Mouse (Mus musculus): ENCODE data around the gene Zfp991. TPM values are rescaled to one million over a fixed set of nuclear protein-coding genes. Genes with fewer than 3 reads are reported as not detected.
"Not testable (repeated sequence)": the region's sequence is repeated elsewhere in the genome, so short reads cannot be mapped to it uniquely, and the experiment has no call there.

Gene Zfp991
- polyA plus RNA-seq (2012; ENCODE audit: insufficient read depth, insufficient read length, missing spikeins): 34.3 and 38.5 TPM in 2 replicates

DNA sequence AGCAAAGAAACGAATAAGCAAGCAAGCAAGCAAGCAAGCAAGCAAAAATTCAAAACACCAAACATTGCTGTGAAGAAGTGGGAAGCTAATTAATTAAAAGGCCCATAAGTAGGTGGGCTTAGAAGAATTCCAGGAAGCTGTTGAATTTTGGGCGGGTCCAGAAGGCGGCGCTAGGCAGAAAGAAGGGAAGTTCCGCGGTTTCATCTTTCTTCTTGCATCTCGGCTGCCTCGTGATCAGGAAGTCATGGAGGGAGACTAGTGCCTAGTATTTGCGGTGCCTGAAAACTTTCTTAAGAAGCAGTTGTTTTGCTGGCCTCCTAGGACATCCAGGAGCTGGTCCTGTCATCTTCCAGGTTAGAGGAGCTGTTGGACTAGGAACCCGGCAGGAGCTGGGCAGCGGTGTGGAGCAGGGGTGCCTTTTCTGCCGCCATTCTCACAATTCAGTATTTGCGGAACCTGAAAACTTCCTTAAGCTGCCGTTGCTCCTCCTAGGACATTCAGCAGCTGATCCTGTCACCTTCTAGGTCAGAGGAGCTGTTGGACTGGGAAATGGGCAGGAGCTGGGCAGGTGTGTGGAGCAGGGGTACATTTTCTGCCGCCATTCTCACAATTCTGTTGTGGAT, at the start of gene Zfp991:
Zfp991 (plus strand) TSS at position 202 of the 623 bp plus-strand sequence.
- H3K4me1 ChIP-seq (ENCODE audit: control insufficient read depth, insufficient read depth, low read length); H3K27ac ChIP-seq (ENCODE audit: insufficient read depth, low read depth, low read length): not testable (repeated sequence)
- peak within 1 kb of the TSS; percentile 52 for H3K4me3 ChIP-seq (ENCODE audit: insufficient read depth, low read length)

DNA sequence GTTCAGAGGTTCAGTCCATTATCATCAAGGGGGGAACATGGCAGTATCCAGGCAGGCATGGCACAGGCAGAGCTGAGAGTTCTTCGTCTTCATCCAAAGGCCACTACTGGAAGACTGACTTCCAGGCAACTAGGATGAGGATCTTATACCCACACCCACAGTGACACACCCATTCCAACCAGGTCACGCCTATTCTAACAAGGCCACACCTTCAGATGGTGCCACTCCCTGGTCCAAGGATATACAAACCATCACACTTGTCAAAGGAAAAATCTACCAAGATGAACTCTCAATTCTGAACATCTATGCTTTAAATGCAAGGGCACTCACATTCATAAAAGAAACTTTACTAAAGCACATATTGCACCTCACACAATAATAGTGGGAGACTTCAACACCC, 36.2 kb upstream of the Zfp991 start:
- H3K27ac ChIP-seq (ENCODE audit: insufficient read depth, low read depth, low read length); H3K4me1 ChIP-seq (ENCODE audit: control insufficient read depth, insufficient read depth, low read length); H3K4me3 ChIP-seq (ENCODE audit: insufficient read depth, low read length): not testable (repeated sequence)

DNA sequence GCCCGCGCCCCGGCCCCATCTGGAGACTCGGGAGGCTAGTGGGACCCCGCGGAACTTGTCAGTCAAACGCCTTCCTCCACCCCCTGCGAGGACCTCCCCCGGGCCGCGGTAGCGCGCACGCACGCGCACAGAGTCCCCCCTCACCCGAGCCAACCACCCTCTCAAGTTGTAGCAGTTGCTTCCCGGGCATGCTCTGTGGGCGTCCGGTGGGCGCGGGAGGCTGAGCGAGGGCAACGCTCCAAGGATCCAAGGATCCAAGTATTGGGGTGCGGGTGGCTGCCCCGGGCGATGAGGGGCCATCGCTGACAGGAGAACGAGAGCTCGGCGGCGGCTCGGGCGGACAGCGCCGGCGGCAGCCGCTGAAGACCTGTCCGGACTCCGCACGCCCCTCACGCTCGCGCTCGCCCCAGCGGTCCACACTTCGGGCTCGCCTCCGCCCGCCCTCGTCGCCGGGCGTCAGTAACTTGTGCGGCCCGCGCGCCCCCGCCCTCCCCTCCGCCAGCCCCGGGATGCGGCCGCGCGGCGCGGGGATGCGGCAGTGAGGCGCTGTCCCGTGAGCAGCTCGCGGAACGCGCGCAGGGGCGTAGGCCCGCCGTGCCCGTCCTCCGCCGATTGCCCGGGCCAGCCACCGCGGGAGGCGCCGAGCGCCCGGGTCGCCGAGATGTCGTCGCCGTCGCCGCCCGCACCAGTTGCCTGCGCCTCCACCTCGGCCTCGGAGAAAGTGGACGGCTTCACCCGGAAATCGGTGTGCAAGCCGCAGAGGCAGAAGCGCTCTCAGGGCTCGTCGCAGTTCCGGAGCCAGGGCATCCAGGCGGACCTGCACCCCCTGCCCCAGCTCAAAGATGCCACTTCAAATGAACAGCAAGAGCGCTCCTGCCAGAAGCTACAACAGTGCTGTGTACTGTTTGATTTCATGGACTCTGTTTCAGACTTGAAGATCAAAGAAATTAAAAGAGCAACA, 29.9 kb upstream of the Zfp991 start:
- not testable (repeated sequence) for H3K27ac ChIP-seq (ENCODE audit: insufficient read depth, low read depth, low read length); H3K4me1 ChIP-seq (ENCODE audit: control insufficient read depth, insufficient read depth, low read length)
- H3K4me3 ChIP-seq (ENCODE audit: insufficient read depth, low read length): peak overlapping the region; percentile 31

DNA sequence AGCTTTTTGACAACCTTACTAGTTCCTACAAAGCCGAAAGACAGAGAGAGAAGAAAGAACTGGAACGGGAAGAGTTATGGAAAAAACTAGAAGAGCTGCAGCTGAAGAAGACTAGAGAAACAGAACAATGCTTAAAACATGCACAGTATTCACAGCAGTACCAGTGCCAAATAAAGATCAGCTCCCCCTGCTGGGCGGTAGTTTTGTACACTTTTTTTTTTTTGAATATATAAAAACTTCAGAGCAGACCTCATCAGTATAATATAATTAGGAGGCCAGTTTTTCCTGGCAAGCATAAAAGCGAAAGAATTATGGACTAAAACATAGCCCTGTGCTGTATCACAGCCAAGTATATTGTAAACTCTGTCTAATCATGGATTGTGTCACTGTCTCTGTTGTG, 28.0 kb upstream of the Zfp991 start:
- not testable (repeated sequence) for H3K4me3 ChIP-seq (ENCODE audit: insufficient read depth, low read length); H3K27ac ChIP-seq (ENCODE audit: insufficient read depth, low read depth, low read length); H3K4me1 ChIP-seq (ENCODE audit: control insufficient read depth, insufficient read depth, low read length)

DNA sequence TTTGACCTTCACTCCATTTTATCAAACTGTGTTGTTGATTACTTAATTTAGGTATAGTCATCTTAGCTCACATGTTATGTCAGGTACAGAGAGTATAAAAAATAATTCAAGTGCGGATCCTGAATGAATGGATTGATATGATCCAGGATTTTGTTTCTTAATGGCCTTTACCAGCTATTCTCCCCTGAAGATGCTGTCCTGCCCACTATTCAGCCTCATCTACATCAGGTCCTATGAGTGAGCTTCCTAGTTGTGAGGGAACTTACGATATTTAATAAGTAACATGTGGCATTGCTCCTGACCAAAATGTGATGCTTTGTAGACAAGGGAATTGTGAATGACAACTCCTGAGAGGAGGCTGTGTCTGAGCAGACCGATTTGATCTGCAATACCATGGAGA, 14.0 kb upstream of the Zfp991 start:
- not testable (repeated sequence) for H3K4me1 ChIP-seq (ENCODE audit: control insufficient read depth, insufficient read depth, low read length); H3K4me3 ChIP-seq (ENCODE audit: insufficient read depth, low read length); H3K27ac ChIP-seq (ENCODE audit: insufficient read depth, low read depth, low read length)

DNA sequence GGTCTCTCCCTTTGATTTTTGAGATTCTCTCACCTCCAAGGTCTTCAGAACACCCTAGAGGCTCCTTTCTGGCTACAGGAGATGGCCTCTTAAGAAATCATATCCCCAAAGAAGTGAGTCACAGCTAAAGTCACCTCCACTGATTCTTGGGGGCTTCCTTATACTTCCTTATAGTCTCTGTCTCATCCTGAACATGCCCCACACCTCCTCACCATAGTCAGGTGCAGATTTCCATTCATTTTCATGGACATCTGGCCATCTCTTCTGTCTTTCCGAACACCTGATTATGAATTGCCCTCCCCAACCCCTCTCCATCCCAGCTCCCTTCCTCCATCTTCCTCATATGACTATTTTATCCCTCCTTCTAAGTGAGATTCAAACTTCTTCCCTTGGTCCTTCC, 9.6 kb upstream of the Zfp991 start:
- H3K4me3 ChIP-seq (ENCODE audit: insufficient read depth, low read length); H3K27ac ChIP-seq (ENCODE audit: insufficient read depth, low read depth, low read length); H3K4me1 ChIP-seq (ENCODE audit: control insufficient read depth, insufficient read depth, low read length): not testable (repeated sequence)

DNA sequence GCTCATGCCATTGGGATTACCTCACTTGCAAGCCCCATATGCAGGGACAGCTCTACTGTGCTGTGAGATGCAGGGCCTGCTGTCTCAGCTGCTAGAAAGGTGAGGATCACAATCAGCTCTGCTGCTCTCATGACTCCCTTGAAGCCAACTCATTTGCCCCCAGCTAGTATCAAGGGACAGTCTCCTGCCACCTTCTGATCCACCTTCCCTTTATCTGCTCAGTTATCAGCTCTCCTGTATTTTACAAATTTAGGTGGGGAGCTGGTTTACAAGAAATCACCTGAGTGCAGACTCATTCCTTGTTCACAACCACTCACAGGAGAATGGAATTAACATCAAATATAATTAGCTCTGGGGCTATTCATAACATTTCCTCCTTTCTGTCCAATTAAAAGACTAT, 8.0 kb upstream of the Zfp991 start:
- not testable (repeated sequence) for H3K27ac ChIP-seq (ENCODE audit: insufficient read depth, low read depth, low read length); H3K4me3 ChIP-seq (ENCODE audit: insufficient read depth, low read length); H3K4me1 ChIP-seq (ENCODE audit: control insufficient read depth, insufficient read depth, low read length)

DNA sequence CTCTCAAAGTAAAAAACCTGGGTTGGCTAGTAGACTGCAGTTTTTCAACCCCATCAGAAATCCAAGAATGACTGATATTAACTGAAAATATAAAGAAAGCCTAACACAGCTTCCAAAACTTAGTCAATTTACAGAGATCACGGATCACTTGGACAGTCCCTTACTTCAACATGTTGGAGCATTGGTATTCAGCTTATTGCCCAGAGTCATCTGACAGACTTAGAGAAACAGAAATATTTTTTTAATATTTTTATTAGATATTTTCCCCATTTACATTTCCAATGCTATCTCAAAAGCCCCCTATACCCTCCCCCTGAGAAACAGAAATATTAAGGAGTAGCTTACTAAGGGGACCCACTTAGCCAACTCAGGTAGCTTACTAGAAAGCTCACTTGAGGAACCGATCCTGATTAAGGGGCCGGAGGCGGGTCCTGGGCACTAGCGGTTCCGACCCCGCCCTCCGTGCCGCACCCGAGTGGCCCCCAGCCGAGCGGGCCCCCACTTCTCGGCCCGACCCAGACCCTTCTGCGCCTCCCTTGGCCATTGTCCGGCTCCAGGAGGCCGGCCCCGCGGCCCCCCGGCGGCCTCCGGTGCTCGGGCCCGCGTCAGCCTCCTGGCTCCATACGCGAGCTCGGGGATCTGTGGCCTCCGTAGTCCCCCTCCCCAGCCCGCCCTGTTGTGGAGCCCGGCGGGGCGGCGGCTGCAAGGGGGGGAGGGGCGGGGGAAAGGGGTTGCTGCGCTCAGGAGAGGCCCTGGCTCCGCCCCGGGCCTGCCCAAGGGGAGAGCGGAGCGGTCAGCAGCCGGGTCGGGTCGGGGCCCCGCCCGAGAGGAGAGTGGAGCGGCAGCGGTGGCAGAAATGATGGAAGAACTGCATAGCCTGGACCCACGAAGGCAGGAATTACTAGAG, 7.2 kb upstream of the Zfp991 start:
- H3K4me3 ChIP-seq (ENCODE audit: insufficient read depth, low read length): 0 out of 2 replicates have a peak overlapping the region, but pooled peaks have one; percentile 8
- H3K27ac ChIP-seq (ENCODE audit: insufficient read depth, low read depth, low read length); H3K4me1 ChIP-seq (ENCODE audit: control insufficient read depth, insufficient read depth, low read length): not testable (repeated sequence)

DNA sequence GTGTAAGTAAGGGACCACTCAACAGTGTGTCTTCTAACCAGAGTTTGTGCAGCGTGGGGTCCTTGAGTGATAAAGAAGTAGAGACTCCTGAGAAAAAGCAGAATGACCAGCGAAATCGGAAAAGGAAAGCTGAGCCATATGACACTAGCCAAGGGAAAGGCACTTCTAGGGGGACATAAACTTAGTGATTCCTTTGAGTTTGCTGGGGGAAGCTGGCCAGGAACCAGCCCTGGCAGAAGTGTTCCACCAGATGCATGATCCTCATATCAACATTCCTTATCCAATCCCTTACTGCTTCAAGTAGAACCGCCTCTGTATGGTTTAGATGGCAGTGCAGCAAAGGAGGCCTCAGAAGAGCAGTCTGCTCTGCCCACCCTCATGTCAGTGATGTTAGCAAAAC, 6.5 kb upstream of the Zfp991 start:
- H3K27ac ChIP-seq (ENCODE audit: insufficient read depth, low read depth, low read length); H3K4me1 ChIP-seq (ENCODE audit: control insufficient read depth, insufficient read depth, low read length): not testable (repeated sequence)
- 0 out of 2 replicates have a peak overlapping the region, but pooled peaks have one; percentile 5 for H3K4me3 ChIP-seq (ENCODE audit: insufficient read depth, low read length)

DNA sequence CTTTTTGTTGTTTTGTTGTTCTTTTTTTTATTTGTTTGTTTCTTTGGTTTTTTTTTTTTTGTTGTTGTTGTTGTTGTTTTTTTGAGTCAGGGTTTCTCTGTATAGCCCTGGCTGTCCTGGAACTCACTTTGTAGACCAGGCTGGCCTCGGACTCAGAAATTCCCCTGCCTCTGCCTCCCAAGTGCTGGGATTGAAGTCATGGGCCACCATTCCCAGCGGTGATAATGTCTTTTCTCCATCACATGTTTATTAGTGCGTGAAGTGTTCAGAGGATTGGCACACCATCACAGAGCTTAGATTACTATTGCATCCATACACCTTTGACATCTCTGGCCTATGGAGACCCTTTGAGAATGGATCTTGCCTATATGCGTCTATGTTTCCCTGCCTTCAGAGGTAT, 6.0 kb upstream of the Zfp991 start:
- not testable (repeated sequence) for H3K4me1 ChIP-seq (ENCODE audit: control insufficient read depth, insufficient read depth, low read length); H3K4me3 ChIP-seq (ENCODE audit: insufficient read depth, low read length); H3K27ac ChIP-seq (ENCODE audit: insufficient read depth, low read depth, low read length)

DNA sequence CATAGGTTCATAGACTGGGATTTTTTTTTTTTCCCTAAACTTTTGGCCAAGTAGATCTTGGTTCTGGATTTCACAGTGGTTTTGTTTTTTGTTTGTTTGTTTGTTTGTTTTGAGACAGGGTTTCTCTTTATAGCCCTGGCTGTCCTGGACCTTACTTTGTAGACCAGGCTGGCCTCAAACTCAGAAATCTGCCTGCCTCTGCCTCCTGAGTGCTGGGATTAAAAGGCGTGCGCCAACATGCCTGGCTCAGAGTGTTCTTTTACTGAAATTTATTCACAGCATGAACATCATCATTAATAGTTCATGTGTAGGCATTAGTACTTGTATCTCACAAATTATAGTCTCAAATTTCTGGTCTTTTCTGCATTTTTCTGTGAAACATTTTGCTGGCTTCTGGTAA, 5.4 kb upstream of the Zfp991 start:
- H3K27ac ChIP-seq (ENCODE audit: insufficient read depth, low read depth, low read length): not testable (repeated sequence)

DNA sequence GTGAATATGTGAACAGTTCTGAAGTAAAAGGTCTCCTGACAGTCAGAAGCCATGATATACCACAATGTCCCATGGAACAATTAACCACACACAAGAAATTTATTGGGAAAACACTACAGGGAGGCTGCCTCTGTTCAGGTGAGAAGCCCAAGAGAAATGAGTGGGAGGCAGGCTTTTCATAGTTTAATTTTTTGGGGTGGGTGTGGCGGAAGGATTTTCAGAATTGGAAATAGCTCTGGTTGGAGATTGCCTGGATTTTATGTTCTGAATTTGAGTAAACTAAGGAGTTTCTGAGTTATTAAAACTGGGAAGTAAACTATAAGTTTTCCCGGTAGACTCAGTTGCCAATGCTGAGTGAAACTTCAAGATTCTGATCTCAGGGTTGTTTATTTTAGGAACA, 4.7 kb upstream of the Zfp991 start:
- not testable (repeated sequence) for H3K27ac ChIP-seq (ENCODE audit: insufficient read depth, low read depth, low read length); H3K4me1 ChIP-seq (ENCODE audit: control insufficient read depth, insufficient read depth, low read length); H3K4me3 ChIP-seq (ENCODE audit: insufficient read depth, low read length)

More for the DNA sequence above, 5.4 kb upstream of the Zfp991 start:
- H3K4me3 ChIP-seq (ENCODE audit: insufficient read depth, low read length); H3K4me1 ChIP-seq (ENCODE audit: control insufficient read depth, insufficient read depth, low read length): not testable (repeated sequence)

DNA sequence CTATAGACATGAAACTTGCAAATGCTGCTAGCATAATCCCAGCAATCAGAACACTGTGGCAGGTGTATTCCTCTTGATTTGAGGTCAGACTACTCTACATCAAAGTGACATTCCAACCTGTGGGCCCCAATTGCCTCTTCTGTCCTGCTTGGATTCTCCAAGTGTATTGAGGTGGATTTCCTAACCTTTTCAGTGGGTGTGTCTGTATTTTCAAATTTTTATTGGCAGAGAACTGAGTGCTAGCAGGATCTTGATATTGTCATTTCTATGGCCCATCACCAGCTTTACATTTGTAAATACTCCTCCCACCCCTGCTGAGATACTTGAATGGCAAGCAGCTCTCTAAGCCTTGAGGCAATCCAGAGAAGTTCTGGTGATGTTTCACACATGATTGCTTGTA, 3.7 kb upstream of the Zfp991 start:
- not testable (repeated sequence) for H3K4me3 ChIP-seq (ENCODE audit: insufficient read depth, low read length); H3K4me1 ChIP-seq (ENCODE audit: control insufficient read depth, insufficient read depth, low read length); H3K27ac ChIP-seq (ENCODE audit: insufficient read depth, low read depth, low read length)

DNA sequence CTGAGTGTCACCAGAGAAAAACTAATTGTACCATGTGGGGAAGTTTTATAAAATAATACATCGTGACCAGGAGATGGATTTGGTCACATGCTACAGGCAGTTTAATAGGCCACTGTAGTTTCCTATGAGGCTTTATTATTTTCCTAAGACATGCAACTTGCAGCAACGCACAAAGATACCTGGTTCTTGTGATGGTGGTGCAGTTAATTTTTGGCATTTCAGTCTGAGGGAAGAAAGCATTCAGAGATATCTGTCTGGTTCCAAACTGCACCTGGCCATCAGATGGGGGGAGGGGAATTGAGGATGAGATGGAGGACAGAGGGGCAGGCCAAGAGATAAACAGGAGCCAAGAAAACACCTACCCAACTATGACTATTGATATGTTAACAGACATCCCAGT, 1.8 kb downstream of the Zfp991 start:
- H3K4me1 ChIP-seq (ENCODE audit: control insufficient read depth, insufficient read depth, low read length); H3K4me3 ChIP-seq (ENCODE audit: insufficient read depth, low read length); H3K27ac ChIP-seq (ENCODE audit: insufficient read depth, low read depth, low read length): not testable (repeated sequence)

DNA sequence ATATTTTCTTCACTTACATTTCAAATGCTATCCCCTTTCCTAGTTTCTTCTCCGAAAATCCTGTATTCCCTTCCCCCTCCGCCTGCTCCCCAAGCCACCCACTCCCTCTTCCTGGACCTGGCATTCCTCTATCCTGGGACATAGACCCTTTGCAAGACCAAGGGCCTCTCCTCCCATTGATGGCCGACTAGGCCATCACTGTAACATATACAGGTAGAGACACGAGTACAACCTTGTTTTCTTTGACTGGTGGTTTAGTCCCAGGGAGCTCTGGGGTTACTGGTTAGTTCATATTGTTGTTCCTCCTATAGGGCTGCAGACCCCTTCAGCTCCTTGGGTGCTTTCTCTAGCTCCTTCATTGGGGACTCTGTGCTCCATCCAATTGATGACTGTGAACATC, 9.9 kb downstream of the Zfp991 start:
- not testable (repeated sequence) for H3K4me3 ChIP-seq (ENCODE audit: insufficient read depth, low read length); H3K4me1 ChIP-seq (ENCODE audit: control insufficient read depth, insufficient read depth, low read length); H3K27ac ChIP-seq (ENCODE audit: insufficient read depth, low read depth, low read length)

All from bone marrow macrophage, adult 2 months (primary cell).